Mouse (Mus musculus): ENCODE data around the gene Wscd1. TPM values are rescaled to one million over a fixed set of nuclear protein-coding genes. Genes with fewer than 3 reads are reported as not detected.

Wscd1 gene
- polyA plus RNA-seq, 1 experiment from 2014 or later = 50.5 TPM

- H3K4me1 ChIP-seq (ENCODE audit: control insufficient read depth, insufficient read depth, low read length) = peaks cover 26% of the 10 kb centered on the region
- WGBS = 30% methylated on average over 5 of the region's 5 CpGs
- DNase-seq (ENCODE audit: low spot score) = peak; percentile 46
- H3K4me3 ChIP-seq (ENCODE audit: low read depth, low read length) = no peak overlapping the region
- peak; percentile 60 for ATAC-seq (ENCODE audit: insufficient read depth, low FRiP score, low TSS enrichment)
- H3K4me2 ChIP-seq (ENCODE audit: low read depth) = no peak overlapping the region
- peaks cover 1% of the 10 kb centered on the region; the same call in 1 of the 2 replicates for H3K36me3 ChIP-seq (ENCODE audit: control insufficient read depth, insufficient read depth, low read length)
- peak overlapping the region; percentile 78 for H3K27ac ChIP-seq (ENCODE audit: low read depth, low read length)
- no peak overlapping the region for H3K9ac ChIP-seq (ENCODE audit: low read length)
- no peaks in the 10 kb centered on the region for H3K9me3 ChIP-seq (ENCODE audit: control insufficient read depth, low read length)
- no peaks in the 10 kb centered on the region for H3K27me3 ChIP-seq (ENCODE audit: control insufficient read depth, insufficient read depth, low read length)
Measured at GRCm38 (mm10) chr11:71763651-71764275, 14.0 kb downstream of the Wscd1 start.

- Histone ChIP-seq H3K4me3 (ENCODE audit: low read depth, low read length) (no peak overlapping the region), H3K9me3 (ENCODE audit: control insufficient read depth, low read length) (no peaks in the 10 kb centered on the region), H3K36me3 (ENCODE audit: control insufficient read depth, insufficient read depth, low read length) (peaks cover 2% of the 10 kb centered on the region; the same call in 1 of the 2 replicates), H3K4me1 (ENCODE audit: control insufficient read depth, insufficient read depth, low read length) (peaks cover 19% of the 10 kb centered on the region), H3K27me3 (ENCODE audit: control insufficient read depth, insufficient read depth, low read length) (no peaks in the 10 kb centered on the region), H3K4me2 (ENCODE audit: low read depth) (no peak overlapping the region), H3K9ac (ENCODE audit: low read length) (no peak overlapping the region), H3K27ac (ENCODE audit: low read depth, low read length) (no peak overlapping the region)
- 84% methylated on average over 2 of the region's 2 CpGs for WGBS
- ATAC-seq (ENCODE audit: insufficient read depth, low FRiP score, low TSS enrichment) (no peak), DNase-seq (ENCODE audit: low spot score) (no peak)
Measured at GRCm38 (mm10) chr11:71764743-71765142, 15.0 kb downstream of the Wscd1 start.

GRCm38 (mm10) chr11:71765335-71765734, 15.6 kb downstream of the Wscd1 start:
- H3K4me3 ChIP-seq (ENCODE audit: low read depth, low read length) = no peak overlapping the region
- no peak overlapping the region for H3K4me2 ChIP-seq (ENCODE audit: low read depth)
- DNase-seq (ENCODE audit: low spot score) (no peak), ATAC-seq (ENCODE audit: insufficient read depth, low FRiP score, low TSS enrichment) (no peak)
- WGBS = 63% methylated on average over 6 of the region's 6 CpGs
- H3K9ac ChIP-seq (ENCODE audit: low read length) = no peak overlapping the region
- no peak overlapping the region for H3K27ac ChIP-seq (ENCODE audit: low read depth, low read length)
- no peaks in the 10 kb centered on the region for H3K27me3 ChIP-seq (ENCODE audit: control insufficient read depth, insufficient read depth, low read length)
- H3K9me3 ChIP-seq (ENCODE audit: control insufficient read depth, low read length) = no peaks in the 10 kb centered on the region
- H3K36me3 ChIP-seq (ENCODE audit: control insufficient read depth, insufficient read depth, low read length) = peaks cover 2% of the 10 kb centered on the region; the same call in 1 of the 2 replicates
- H3K4me1 ChIP-seq (ENCODE audit: control insufficient read depth, insufficient read depth, low read length) = peaks cover 14% of the 10 kb centered on the region; the same call in 1 of the 2 replicates

GRCm38 (mm10) chr11:71766380-71766779, 16.7 kb downstream of the Wscd1 start:
- H3K27ac ChIP-seq (ENCODE audit: low read depth, low read length) = no peak overlapping the region

GRCm38 (mm10) chr11:71767726-71768125, 18.0 kb downstream of the Wscd1 start:
- 81% methylated on average over 3 of the region's 3 CpGs for WGBS
- no peaks in the 10 kb centered on the region for H3K9me3 ChIP-seq (ENCODE audit: control insufficient read depth, low read length)
- peaks cover 2% of the 10 kb centered on the region; the same call in 1 of the 2 replicates for H3K36me3 ChIP-seq (ENCODE audit: control insufficient read depth, insufficient read depth, low read length)
- no peak for DNase-seq (ENCODE audit: low spot score)
- ATAC-seq (ENCODE audit: insufficient read depth, low FRiP score, low TSS enrichment) = no peak
- H3K27ac ChIP-seq (ENCODE audit: low read depth, low read length) = no peak overlapping the region
- H3K27me3 ChIP-seq (ENCODE audit: control insufficient read depth, insufficient read depth, low read length) = no peaks in the 10 kb centered on the region
- H3K4me3 ChIP-seq (ENCODE audit: low read depth, low read length) = no peak overlapping the region
- no peak overlapping the region for H3K4me2 ChIP-seq (ENCODE audit: low read depth)
- H3K9ac ChIP-seq (ENCODE audit: low read length) = no peak overlapping the region
- peaks cover 18% of the 10 kb centered on the region for H3K4me1 ChIP-seq (ENCODE audit: control insufficient read depth, insufficient read depth, low read length)

More at GRCm38 (mm10) chr11:71766380-71766779, 16.7 kb downstream of the Wscd1 start:
- DNase-seq (ENCODE audit: low spot score) = no peak
- H3K9ac ChIP-seq (ENCODE audit: low read length) = no peak overlapping the region
- no peak for ATAC-seq (ENCODE audit: insufficient read depth, low FRiP score, low TSS enrichment)
- peaks cover 14% of the 10 kb centered on the region; the same call in 1 of the 2 replicates for H3K4me1 ChIP-seq (ENCODE audit: control insufficient read depth, insufficient read depth, low read length)
- WGBS = 87% methylated on average over 1 of the region's 1 CpGs
- peaks cover 2% of the 10 kb centered on the region; the same call in 1 of the 2 replicates for H3K36me3 ChIP-seq (ENCODE audit: control insufficient read depth, insufficient read depth, low read length)
- no peaks in the 10 kb centered on the region for H3K27me3 ChIP-seq (ENCODE audit: control insufficient read depth, insufficient read depth, low read length)
- H3K4me3 ChIP-seq (ENCODE audit: low read depth, low read length) = no peak overlapping the region
- H3K4me2 ChIP-seq (ENCODE audit: low read depth) = no peak overlapping the region
- H3K9me3 ChIP-seq (ENCODE audit: control insufficient read depth, low read length) = no peaks in the 10 kb centered on the region

- ATAC-seq (ENCODE audit: insufficient read depth, low FRiP score, low TSS enrichment) = no peak
- H3K4me2 ChIP-seq (ENCODE audit: low read depth) = no peak overlapping the region
- peaks cover 14% of the 10 kb centered on the region for H3K4me1 ChIP-seq (ENCODE audit: control insufficient read depth, insufficient read depth, low read length)
- WGBS = 50% methylated on average over 8 of the region's 8 CpGs
- no peaks in the 10 kb centered on the region for H3K9me3 ChIP-seq (ENCODE audit: control insufficient read depth, low read length)
- no peaks in the 10 kb centered on the region for H3K27me3 ChIP-seq (ENCODE audit: control insufficient read depth, insufficient read depth, low read length)
- H3K9ac ChIP-seq (ENCODE audit: low read length) = no peak overlapping the region
- no peak for DNase-seq (ENCODE audit: low spot score)
- no peak overlapping the region for H3K27ac ChIP-seq (ENCODE audit: low read depth, low read length)
- peaks cover 2% of the 10 kb centered on the region; the same call in 1 of the 2 replicates for H3K36me3 ChIP-seq (ENCODE audit: control insufficient read depth, insufficient read depth, low read length)
- H3K4me3 ChIP-seq (ENCODE audit: low read depth, low read length) = no peak overlapping the region
Measured at GRCm38 (mm10) chr11:71769744-71770143, 20.0 kb downstream of the Wscd1 start.

- no peak overlapping the region for H3K4me3 ChIP-seq (ENCODE audit: low read depth, low read length)
- ATAC-seq (ENCODE audit: insufficient read depth, low FRiP score, low TSS enrichment) (no peak), DNase-seq (ENCODE audit: low spot score) (no peak)
- no peaks in the 10 kb centered on the region for H3K27me3 ChIP-seq (ENCODE audit: control insufficient read depth, insufficient read depth, low read length)
- H3K4me1 ChIP-seq (ENCODE audit: control insufficient read depth, insufficient read depth, low read length) = peaks cover 14% of the 10 kb centered on the region
- 62% methylated on average over 2 of the region's 2 CpGs for whole genome bisulfite sequencing
- H3K9ac ChIP-seq (ENCODE audit: low read length) = no peak overlapping the region
- peaks cover 2% of the 10 kb centered on the region; the same call in 1 of the 2 replicates for H3K36me3 ChIP-seq (ENCODE audit: control insufficient read depth, insufficient read depth, low read length)
- no peaks in the 10 kb centered on the region for H3K9me3 ChIP-seq (ENCODE audit: control insufficient read depth, low read length)
- no peak overlapping the region for H3K4me2 ChIP-seq (ENCODE audit: low read depth)
- H3K27ac ChIP-seq (ENCODE audit: low read depth, low read length) = no peak overlapping the region
Measured at GRCm38 (mm10) chr11:71770479-71770878, 20.8 kb downstream of the Wscd1 start.

- no peak for ATAC-seq (ENCODE audit: insufficient read depth, low FRiP score, low TSS enrichment)
- 88% methylated on average over 7 of the region's 7 CpGs for WGBS
Measured at GRCm38 (mm10) chr11:71771074-71771473, 21.4 kb downstream of the Wscd1 start.

GRCm38 (mm10) chr11:71772056-71772455, 22.3 kb downstream of the Wscd1 start:
- no peak for ATAC-seq (ENCODE audit: insufficient read depth, low FRiP score, low TSS enrichment)
- no peaks in the 10 kb centered on the region for H3K27me3 ChIP-seq (ENCODE audit: control insufficient read depth, insufficient read depth, low read length)
- H3K4me3 ChIP-seq (ENCODE audit: low read depth, low read length) = no peak overlapping the region
- no peak overlapping the region for H3K9ac ChIP-seq (ENCODE audit: low read length)
- 54% methylated on average over 6 of the region's 6 CpGs for WGBS
- H3K27ac ChIP-seq (ENCODE audit: low read depth, low read length) = no peak overlapping the region
- peaks cover 14% of the 10 kb centered on the region for H3K4me1 ChIP-seq (ENCODE audit: control insufficient read depth, insufficient read depth, low read length)
- no peaks in the 10 kb centered on the region for H3K9me3 ChIP-seq (ENCODE audit: control insufficient read depth, low read length)
- no peak overlapping the region for H3K4me2 ChIP-seq (ENCODE audit: low read depth)
- H3K36me3 ChIP-seq (ENCODE audit: control insufficient read depth, insufficient read depth, low read length) = peaks cover 2% of the 10 kb centered on the region; the same call in 1 of the 2 replicates
- no peak for DNase-seq (ENCODE audit: low spot score)

More at GRCm38 (mm10) chr11:71771074-71771473, 21.4 kb downstream of the Wscd1 start:
- Histone ChIP-seq H3K9me3 (ENCODE audit: control insufficient read depth, low read length) (no peaks in the 10 kb centered on the region), H3K9ac (ENCODE audit: low read length) (no peak overlapping the region), H3K27me3 (ENCODE audit: control insufficient read depth, insufficient read depth, low read length) (no peaks in the 10 kb centered on the region), H3K4me1 (ENCODE audit: control insufficient read depth, insufficient read depth, low read length) (peaks cover 14% of the 10 kb centered on the region), H3K27ac (ENCODE audit: low read depth, low read length) (no peak overlapping the region), H3K4me3 (ENCODE audit: low read depth, low read length) (no peak overlapping the region), H3K4me2 (ENCODE audit: low read depth) (no peak overlapping the region), H3K36me3 (ENCODE audit: control insufficient read depth, insufficient read depth, low read length) (peaks cover 2% of the 10 kb centered on the region; the same call in 1 of the 2 replicates)
- DNase-seq (ENCODE audit: low spot score) = no peak

Measured in neural tube, embryonic 11.5 days (tissue).